Mouse (Mus musculus): ENCODE data around the gene Rabgap1l.

DNA sequence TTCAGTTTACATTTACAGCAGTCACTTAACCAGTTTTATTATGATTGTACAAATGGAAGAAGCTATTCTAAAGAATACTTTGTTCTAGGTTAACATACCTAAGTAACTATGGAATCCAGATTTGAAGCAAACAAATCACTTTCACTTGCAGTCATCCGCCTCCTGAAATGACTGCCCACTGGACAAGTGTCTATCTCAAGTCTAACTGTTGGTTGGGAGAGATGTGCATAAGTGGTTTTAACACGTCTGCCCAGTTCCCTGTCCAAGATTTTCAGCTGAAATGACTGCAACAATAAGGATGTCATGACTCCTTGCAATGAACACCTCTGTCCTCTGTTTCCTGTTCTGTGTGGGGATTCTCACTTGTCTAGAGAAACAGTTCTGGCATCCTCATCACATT is 27.4 kb downstream of the Rabgap1l start:
- TF ChIP-seq CTCF (IDR thresholded peaks at IDR 0.05; ENCODE audit: extremely low read depth, insufficient read depth, low read length) (no peak), POLR2A (IDR thresholded peaks at IDR 0.05; ENCODE audit: extremely low read depth, insufficient read depth, low read length) (no peak)

Measured in cortical plate, adult 2 months (tissue).